Mouse (Mus musculus): Measurements from ENCODE around the gene Cstf3.
"Not testable (repeated sequence)": the region's sequence is repeated elsewhere in the genome, so short reads cannot be mapped to it uniquely, and the experiment has no call there.

The Cstf3 gene

DNA sequence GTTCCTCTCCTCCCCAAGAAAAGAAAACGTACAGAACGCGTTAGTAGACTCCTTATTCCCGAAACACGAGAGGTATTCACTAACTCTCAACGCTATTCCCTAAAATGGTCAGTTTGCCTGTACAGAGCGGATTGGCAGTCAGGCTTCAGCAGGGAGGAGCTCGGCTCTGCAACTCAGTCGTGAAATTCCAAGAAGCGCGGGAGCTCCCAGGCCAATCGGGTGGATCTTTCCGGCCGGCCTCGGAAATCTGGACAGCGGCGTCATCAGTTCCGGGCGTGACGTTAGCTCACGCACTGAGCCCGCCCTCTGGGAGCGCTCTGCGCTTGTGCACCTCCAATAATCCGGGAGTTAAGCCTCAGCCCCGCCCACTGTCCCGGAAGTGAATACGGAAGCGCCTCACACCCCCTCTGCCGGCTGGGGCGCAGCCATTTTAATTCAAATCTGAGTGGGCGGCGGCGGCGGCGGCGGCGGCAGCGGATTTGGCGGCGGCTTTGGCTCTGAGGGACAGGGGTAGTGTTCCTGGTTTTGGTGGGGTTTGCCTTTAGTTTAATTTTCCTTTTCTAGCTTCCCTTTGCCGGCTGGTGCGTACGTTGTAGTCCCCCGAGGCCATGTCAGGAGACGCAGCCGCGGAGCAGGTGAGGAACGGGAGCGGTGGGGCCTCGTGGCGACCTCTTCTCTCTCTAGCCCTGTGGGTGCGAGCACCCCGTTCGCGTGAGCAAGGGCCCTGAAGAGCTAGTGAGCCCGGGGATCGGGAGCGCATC lies at the start of gene Cstf3:
Gene Cstf3 (plus strand): TSS at position 456 of the 761 bp plus-strand sequence.
- in situ Hi-C loops (cut with MseI, MboI): no loop called here

GRCm38 (mm10) chr2:104556711-104557110 lies 33.6 kb upstream of the Cstf3 start:
- in situ Hi-C loops (cut with MseI, MboI): not testable (repeated sequence)

DNA sequence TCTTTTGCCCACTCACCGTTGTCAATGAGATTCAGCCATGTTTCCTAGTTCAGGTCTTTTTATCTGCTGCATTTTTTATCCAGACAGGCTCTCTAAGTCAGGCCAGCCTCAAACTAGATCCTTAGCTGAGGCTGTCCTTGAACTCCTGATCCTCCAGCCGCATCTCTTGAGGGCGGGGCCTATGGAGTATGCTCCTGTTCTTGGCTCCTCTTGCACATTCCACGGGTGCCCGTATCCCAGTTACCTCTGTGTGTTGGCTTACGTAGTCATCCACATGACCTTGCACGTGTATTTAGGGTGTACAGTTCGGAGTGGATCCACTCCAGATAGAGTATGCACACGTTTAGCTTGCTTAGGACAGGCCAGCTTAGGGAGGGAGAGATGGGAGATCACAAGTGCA lies 32.6 kb upstream of the Cstf3 start:
- in situ Hi-C loops (cut with MseI, MboI): no loop called here

- in situ Hi-C loops (cut with MseI, MboI): no loop called here
Measured at GRCm38 (mm10) chr2:104558326-104558725, 32.0 kb upstream of the Cstf3 start.

GRCm38 (mm10) chr2:104558938-104559337 lies 31.4 kb upstream of the Cstf3 start:
- in situ Hi-C loops (cut with MseI, MboI): no loop called here

DNA sequence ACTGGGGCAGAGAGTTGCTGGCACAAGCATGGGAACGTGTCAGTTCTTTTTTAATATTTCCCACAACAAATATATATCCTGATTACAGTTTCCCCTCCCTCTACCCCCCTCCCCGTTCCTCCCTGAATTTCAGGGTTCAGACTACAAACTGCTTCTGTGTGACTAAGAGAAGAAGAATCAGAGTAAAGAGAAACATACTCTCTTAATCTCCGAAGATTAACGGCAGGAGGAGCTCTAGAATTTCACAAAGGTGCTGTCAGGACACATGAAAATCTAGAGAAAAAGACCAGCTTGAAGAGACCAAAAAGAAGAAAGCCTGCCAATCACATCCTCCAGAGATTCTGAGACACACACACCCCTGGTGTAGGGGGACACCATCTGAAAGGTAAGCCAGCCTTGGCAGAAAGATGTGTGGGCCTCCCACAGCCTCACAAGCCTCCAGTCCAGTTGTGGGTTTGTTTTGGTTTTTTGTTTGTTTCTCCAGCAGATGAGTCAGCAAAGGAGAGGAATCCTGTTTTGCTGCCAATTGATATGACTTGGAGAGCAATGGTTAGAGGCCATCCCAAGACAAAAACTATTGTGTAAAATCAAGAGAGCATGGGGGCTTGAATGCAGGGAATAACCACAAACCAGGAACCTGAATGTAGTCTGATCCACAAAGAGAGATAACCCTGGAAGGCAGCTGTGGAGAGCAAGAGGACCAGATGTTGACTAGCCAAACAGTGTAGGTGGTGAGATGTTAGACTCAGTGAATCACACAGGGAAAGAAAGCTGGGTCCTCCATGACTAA lies 30.5 kb upstream of the Cstf3 start:
- in situ Hi-C loops (cut with MseI, MboI): no loop called here

- in situ Hi-C loops (cut with MseI, MboI): no loop called here
Measured at GRCm38 (mm10) chr2:104561386-104561785, 28.9 kb upstream of the Cstf3 start.

DNA sequence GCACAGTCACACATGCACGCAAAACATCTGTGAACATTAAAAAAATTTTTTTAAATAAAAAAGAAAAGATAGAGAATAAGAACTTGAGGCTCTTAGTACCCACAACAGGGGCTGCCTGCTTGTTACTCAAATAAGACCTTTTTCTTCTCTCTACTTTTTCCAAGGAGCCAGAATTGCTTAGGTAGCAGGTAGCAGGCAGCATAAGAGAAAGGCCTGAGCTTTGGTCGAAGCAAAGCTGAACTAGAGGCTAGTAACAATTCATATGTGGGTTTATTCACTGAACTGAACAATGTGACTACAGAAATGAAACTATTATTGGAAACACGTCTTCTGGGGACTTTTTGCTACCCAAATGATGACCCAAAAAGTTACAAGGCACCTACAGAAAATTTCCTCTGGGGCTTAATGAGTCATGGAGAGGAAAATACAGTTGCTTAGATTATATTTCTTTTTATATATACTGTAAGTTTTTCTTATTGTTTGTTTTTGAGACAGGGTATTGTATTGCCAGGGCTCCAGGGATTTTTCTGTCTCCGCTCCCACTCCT lies 28.3 kb upstream of the Cstf3 start:
- in situ Hi-C loops (cut with MseI, MboI): no loop called here

DNA sequence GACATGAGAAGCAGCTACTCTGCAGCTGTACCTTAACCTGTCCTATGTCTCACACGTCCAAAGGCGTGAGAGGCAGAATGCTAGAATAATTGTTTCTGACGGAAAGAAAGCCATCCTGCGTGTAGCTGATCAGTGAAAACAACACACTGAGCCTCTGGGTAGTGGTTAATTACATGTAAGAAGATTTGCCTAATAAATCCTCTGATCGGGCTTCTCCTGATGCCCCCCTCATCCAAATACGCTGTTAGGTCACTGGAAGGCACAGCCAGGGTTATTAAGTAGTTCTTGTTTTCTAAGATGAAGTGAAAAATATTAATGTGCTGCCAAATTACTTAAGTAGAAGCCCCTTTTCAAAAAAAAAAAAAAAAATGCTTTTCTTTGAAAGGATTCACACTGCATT lies 18.3 kb upstream of the Cstf3 start:
- in situ Hi-C loops (cut with MseI, MboI): loop anchor here (10.0 kb wide), 1 partner anchor 127 kb away; no protein-coding TSS in a partner anchor

DNA sequence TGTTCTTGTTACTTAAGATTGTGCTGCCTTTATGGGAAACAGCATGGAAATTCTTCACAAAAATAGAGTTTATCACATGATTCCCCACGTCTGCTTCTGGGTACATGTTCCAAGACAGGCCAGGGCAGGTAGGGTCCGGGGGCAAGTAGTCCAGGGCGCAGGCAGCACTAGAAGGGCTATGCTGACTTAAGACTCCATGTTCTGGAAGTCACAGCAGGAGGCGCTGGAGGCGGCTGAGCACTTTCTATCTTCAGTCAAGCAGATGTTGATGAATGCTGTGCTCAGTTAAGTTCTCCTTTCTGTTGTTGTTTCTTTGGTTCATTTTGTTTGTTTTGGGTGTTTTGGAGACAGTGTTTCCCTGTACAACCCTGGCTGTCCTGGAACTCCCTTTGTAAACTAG lies 14.1 kb upstream of the Cstf3 start:
- in situ Hi-C loops (cut with MseI, MboI): loop anchor here (10.0 kb wide), 1 partner anchor 131 kb away; no protein-coding TSS in a partner anchor

DNA sequence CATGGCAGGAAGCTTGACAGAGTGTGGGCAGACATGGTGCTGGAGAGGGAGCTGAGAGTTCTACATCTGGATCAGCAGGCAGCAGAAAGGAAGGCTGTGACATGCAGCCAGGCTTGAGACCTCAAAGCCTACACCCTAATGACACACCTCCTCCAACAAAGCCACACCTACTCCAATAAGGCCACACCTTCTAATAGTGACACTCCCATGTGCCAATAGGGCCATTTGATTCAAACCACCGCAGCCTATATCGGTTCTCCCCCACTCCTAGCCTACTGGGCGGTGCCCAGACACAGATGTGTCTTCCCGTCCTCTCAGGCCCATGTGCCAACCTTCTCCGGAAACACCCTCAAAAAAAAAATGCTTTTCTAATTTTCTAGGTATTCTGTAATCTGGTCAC lies 12.3 kb upstream of the Cstf3 start:
- in situ Hi-C loops (cut with MseI, MboI): loop anchor here (10.0 kb wide), 1 partner anchor 133 kb away; no protein-coding TSS in a partner anchor

- in situ Hi-C loops (cut with MseI, MboI): loop anchor here (10.0 kb wide), 1 partner anchor 134 kb away; no protein-coding TSS in a partner anchor
Measured at GRCm38 (mm10) chr2:104578836-104579604, 11.3 kb upstream of the Cstf3 start.

GRCm38 (mm10) chr2:104579784-104580446 lies 10.4 kb upstream of the Cstf3 start:
- in situ Hi-C loops (cut with MseI, MboI): loop anchor here (10.0 kb wide), 1 partner anchor 135 kb away; no protein-coding TSS in a partner anchor

GRCm38 (mm10) chr2:104581281-104581879 lies 8.9 kb upstream of the Cstf3 start:
- in situ Hi-C loops (cut with MseI, MboI): no loop called here

GRCm38 (mm10) chr2:104583032-104583431 lies 7.3 kb upstream of the Cstf3 start:
- in situ Hi-C loops (cut with MseI, MboI): no loop called here

- in situ Hi-C loops (cut with MseI, MboI): no loop called here
Measured at GRCm38 (mm10) chr2:104584226-104584625, 6.1 kb upstream of the Cstf3 start.

DNA sequence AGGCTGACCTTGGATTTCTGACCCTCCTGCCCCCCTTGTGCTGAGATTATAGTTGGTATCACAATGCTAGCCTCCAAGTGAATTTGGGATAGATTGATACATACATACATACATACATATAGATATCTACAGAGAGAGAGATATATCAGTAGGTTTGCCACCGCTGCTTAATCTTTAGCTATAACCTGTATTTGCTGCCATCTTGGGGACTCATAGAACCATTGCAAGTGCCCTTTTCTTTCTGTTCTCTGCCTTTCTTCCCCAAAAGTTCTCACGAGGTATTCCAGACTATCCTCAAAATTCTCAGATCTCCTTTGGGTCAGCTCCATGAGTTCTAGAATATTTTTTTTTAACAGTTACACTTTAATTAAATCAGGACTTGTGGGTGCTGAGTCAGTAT lies 4.7 kb upstream of the Cstf3 start:
- in situ Hi-C loops (cut with MseI, MboI): no loop called here

- in situ Hi-C loops (cut with MseI, MboI): no loop called here
Measured at GRCm38 (mm10) chr2:104588552-104588951, 1.8 kb upstream of the Cstf3 start.

DNA sequence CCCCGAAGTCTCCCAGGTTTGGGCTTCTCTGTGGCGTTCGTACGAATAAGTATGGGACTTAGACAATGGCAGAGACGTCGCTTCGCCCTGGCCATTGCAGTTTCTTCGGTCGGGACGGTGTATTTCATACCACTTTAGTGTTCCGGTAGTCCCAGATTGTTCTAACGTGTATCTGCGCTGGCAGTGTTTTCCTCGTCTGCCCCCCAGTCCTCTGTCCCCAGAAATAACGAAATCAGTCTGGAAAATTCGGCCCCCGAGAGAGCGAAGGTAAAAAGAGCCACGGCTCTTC lies 450 bp downstream of the Cstf3 start:
- in situ Hi-C loops (cut with MseI, MboI): no loop called here

- in situ Hi-C loops (cut with MseI, MboI): no loop called here
Measured at GRCm38 (mm10) chr2:104591141-104591540, 818 bp downstream of the Cstf3 start.

DNA sequence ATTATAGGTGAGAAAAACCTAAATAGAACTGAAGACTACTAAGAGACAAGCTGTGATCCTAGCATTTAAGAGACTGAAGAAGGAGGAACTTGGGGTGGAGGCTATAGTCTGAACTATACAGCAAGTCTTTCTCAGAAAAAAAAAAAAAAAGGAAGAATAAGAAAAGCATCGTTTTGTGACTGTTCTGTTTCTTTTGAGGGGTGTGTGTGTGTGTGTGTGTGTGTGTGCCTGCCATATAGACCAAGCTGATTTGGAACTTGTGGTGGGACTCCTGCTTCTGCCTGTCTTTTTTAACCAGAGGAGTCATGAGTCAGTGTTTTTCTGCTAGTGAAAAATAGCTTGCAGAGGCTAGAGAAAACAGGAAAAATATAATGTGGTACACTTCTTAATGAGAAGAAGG lies 4.7 kb downstream of the Cstf3 start:
- in situ Hi-C loops (cut with MseI, MboI): no loop called here

Data from mouse trophoblast stem cell (cell line).